Mouse (Mus musculus): Measurements from ENCODE around the gene Clec2h.
"Not testable (repeated sequence)": the region's sequence is repeated elsewhere in the genome, so short reads cannot be mapped to it uniquely, and the experiment has no call there.

Gene Clec2h

GRCm38 (mm10) chr6:128662206-128662605 is at the start of gene Clec2h:
Gene Clec2h, plus strand, starts transcription at chr6:128662385.
- DNase-seq (ENCODE audit: low spot score in 2 of 2): no peak

GRCm38 (mm10) chr6:128622733-128623132 is 39.5 kb upstream of the Clec2h start:
- no peak for DNase-seq (ENCODE audit: low spot score in 2 of 2)

- DNase-seq (ENCODE audit: low spot score in 2 of 2): not testable (repeated sequence)
Measured at GRCm38 (mm10) chr6:128623433-128623832, 38.8 kb upstream of the Clec2h start, which contains the start of gene Klrb1a. Gene Klrb1a, minus strand, starts transcription at chr6:128623533.

GRCm38 (mm10) chr6:128624425-128624824 is 37.8 kb upstream of the Clec2h start:
- no peak for DNase-seq (ENCODE audit: low spot score in 2 of 2)

GRCm38 (mm10) chr6:128625246-128625645 is 36.9 kb upstream of the Clec2h start:
- DNase-seq (ENCODE audit: low spot score in 2 of 2): not testable (repeated sequence)

GRCm38 (mm10) chr6:128629771-128630739 is 32.1 kb upstream of the Clec2h start:
- peak in 1 of 2 experiments; percentile 49 for DNase-seq (ENCODE audit: low spot score in 2 of 2)

- not testable (repeated sequence) for DNase-seq (ENCODE audit: low spot score in 2 of 2)
Measured at GRCm38 (mm10) chr6:128630912-128631905, 31.0 kb upstream of the Clec2h start.

GRCm38 (mm10) chr6:128640673-128641072 is 21.5 kb upstream of the Clec2h start:
- no peak for DNase-seq (ENCODE audit: low spot score in 2 of 2)

GRCm38 (mm10) chr6:128641116-128641716 is 21.0 kb upstream of the Clec2h start:
- DNase-seq (ENCODE audit: low spot score in 2 of 2): no peak

- no peak for DNase-seq (ENCODE audit: low spot score in 2 of 2)
Measured at GRCm38 (mm10) chr6:128643999-128644398, 18.2 kb upstream of the Clec2h start.

- not testable (repeated sequence) for DNase-seq (ENCODE audit: low spot score in 2 of 2)
Measured at GRCm38 (mm10) chr6:128644694-128645093, 17.5 kb upstream of the Clec2h start.

GRCm38 (mm10) chr6:128645708-128646107 is 16.5 kb upstream of the Clec2h start:
- not testable (repeated sequence) for DNase-seq (ENCODE audit: low spot score in 2 of 2)

- DNase-seq (ENCODE audit: low spot score in 2 of 2): no peak
Measured at GRCm38 (mm10) chr6:128649681-128650080, 12.5 kb upstream of the Clec2h start.

- no peak for DNase-seq (ENCODE audit: low spot score in 2 of 2)
Measured at GRCm38 (mm10) chr6:128650187-128650586, 12.0 kb upstream of the Clec2h start.

- not testable (repeated sequence) for DNase-seq (ENCODE audit: low spot score in 2 of 2)
Measured at GRCm38 (mm10) chr6:128650827-128651226, 11.4 kb upstream of the Clec2h start.

- no peak for DNase-seq (ENCODE audit: low spot score in 2 of 2)
Measured at GRCm38 (mm10) chr6:128652938-128653337, 9.2 kb upstream of the Clec2h start.

- no peak for DNase-seq (ENCODE audit: low spot score in 2 of 2)
Measured at GRCm38 (mm10) chr6:128661249-128661648, 936 bp upstream of the Clec2h start.

- no peak for DNase-seq (ENCODE audit: low spot score in 2 of 2)
Measured at GRCm38 (mm10) chr6:128669936-128670335, 7.8 kb downstream of the Clec2h start.

- DNase-seq (ENCODE audit: low spot score in 2 of 2): no peak
Measured at GRCm38 (mm10) chr6:128679574-128679973, 17.4 kb downstream of the Clec2h start.

GRCm38 (mm10) chr6:128701691-128702090 is 39.5 kb downstream of the Clec2h start:
- no peak for DNase-seq (ENCODE audit: low spot score in 2 of 2)

- no peak for DNase-seq (ENCODE audit: low spot score in 2 of 2)
Measured at GRCm38 (mm10) chr6:128722959-128723358, 60.8 kb downstream of the Clec2h start, which contains the start of gene Klrb1. Gene Klrb1, minus strand, starts transcription at chr6:128723059.

Data from frontal cortex, postnatal 10 days (tissue).